Mouse (Mus musculus) stomach, embryonic 16.5 days (tissue): Measurements from ENCODE around the gene Trak1. TPM values are rescaled to one million over a fixed set of nuclear protein-coding genes. Genes with fewer than 3 reads are reported as not detected.

ENCODE experiments used
- ATAC-seq: fragments of 200-750 bp; cut with Nextera tagmentation; 2 replicates; pipeline ENCODE4 v1.8.0; 2017; ENCODE audit warnings: moderate number of reproducible peaks, moderate TSS enrichment; ENCODE audit not compliant: insufficient read depth, low FRiP score
- H3K27ac ChIP-seq: fragments of 300-500 bp; sonication (generic); 2 replicates; pipeline ENCODE4 v1.5.1; 2014; ENCODE audit warnings: low read length
- H3K27me3 ChIP-seq: fragments of 300-500 bp; sonication (generic); 2 replicates; pipeline ENCODE4 v1.6.1; 2014; ENCODE audit warnings: low read length, control low read depth, mixed read lengths; ENCODE audit not compliant: control insufficient read depth, insufficient read depth
- H3K36me3 ChIP-seq: fragments of 300-500 bp; sonication (generic); 2 replicates; pipeline ENCODE4 v1.6.1; 2014; ENCODE audit warnings: low read length; ENCODE audit not compliant: control insufficient read depth, insufficient read depth
- H3K4me1 ChIP-seq: fragments of 300-500 bp; sonication (generic); 2 replicates; pipeline ENCODE4 v1.6.1; 2014; ENCODE audit warnings: low read length, control low read depth, mixed read lengths; ENCODE audit not compliant: control insufficient read depth, insufficient read depth
- H3K4me2 ChIP-seq: fragments of 300-500 bp; sonication (generic); 2 replicates; pipeline ENCODE4 v1.6.1; 2014; ENCODE audit warnings: low read depth, low read length, mixed read lengths
- H3K4me3 ChIP-seq: fragments of 300-500 bp; sonication (generic); replicated peaks from 2 replicates; pipeline ENCODE4 v1.5.1; 2014; ENCODE audit warnings: mild to moderate bottlenecking, low read length
- H3K9ac ChIP-seq: fragments of 300-500 bp; sonication (generic); 2 replicates; pipeline ENCODE4 v1.6.1; 2014; ENCODE audit warnings: low read length
- H3K9me3 ChIP-seq: fragments of 300-500 bp; sonication (generic); replicated peaks from 2 replicates; pipeline ENCODE4 v1.6.1; 2016; ENCODE audit warnings: low read length, control low read depth; ENCODE audit not compliant: control insufficient read depth
- WGBS: fragments of 180-500 bp; shearing (Covaris S2); extraction: QIAGEN DNeasy Blood & Tissue Kit; methylation state at CpG from one replicate; pipeline ENCODE4 v1.1.7; 2014; 5-methylcytosine and 5-hydroxymethylcytosine counted together
- polyA plus RNA-seq: library from polyadenylated mRNA; unstranded; fragments of >200 nt; fragmentation: Nextera tagmentation; extraction: Ambion mirVana; gene quantifications from 2 replicates; pipeline ENCODE4 v1.2.1, GENCODE M21; 2015

Trak1 gene
- polyA plus RNA-seq, 1 experiment from 2014 or later = 24.1 TPM

GRCm38 (mm10) chr9:121416872-121417637 lies 119.8 kb downstream of the Trak1 start:
- 0 out of 2 replicates have a peak overlapping the region, but pooled peaks have one; percentile 29 for H3K27ac ChIP-seq
- H3K36me3 ChIP-seq = peaks cover 3% of the 10 kb centered on the region; the same call in 1 of the 2 replicates
- H3K9me3 ChIP-seq = no peaks in the 10 kb centered on the region
- 70% methylated on average over 7 of the region's 7 CpGs for WGBS
- H3K27me3 ChIP-seq = no peaks in the 10 kb centered on the region
- no peak for ATAC-seq
- no peak overlapping the region for H3K9ac ChIP-seq
- H3K4me3 ChIP-seq = peak overlapping the region; percentile 41; the same call in 1 of the 2 replicates
- H3K4me1 ChIP-seq = peaks cover 4% of the 10 kb centered on the region; the same call in 1 of the 2 replicates
- H3K4me2 ChIP-seq = peak overlapping the region; percentile 28; the same call in 1 of the 2 replicates

- Histone ChIP-seq H3K27ac (peak overlapping the region; percentile 31; the same call in 1 of the 2 replicates), H3K4me2 (no peak overlapping the region), H3K4me3 (no peak overlapping the region), H3K4me1 (peaks cover 19% of the 10 kb centered on the region; the same call in 1 of the 2 replicates), H3K9ac (no peak overlapping the region), H3K9me3 (no peaks in the 10 kb centered on the region), H3K36me3 (no peaks in the 10 kb centered on the region), H3K27me3 (no peaks in the 10 kb centered on the region)
- WGBS = 87% methylated on average over 3 of the region's 3 CpGs
- ATAC-seq = no peak
These were observed 121.7 kb downstream of the Trak1 start for GRCm38 (mm10) chr9:121419011-121419410.

GRCm38 (mm10) chr9:121419573-121419972 lies 122.3 kb downstream of the Trak1 start:
- Histone ChIP-seq H3K4me1 (peaks cover 19% of the 10 kb centered on the region; the same call in 1 of the 2 replicates), H3K27me3 (no peaks in the 10 kb centered on the region), H3K4me2 (no peak overlapping the region), H3K4me3 (no peak overlapping the region), H3K36me3 (no peaks in the 10 kb centered on the region), H3K27ac (peak overlapping the region; percentile 22; the same call in 1 of the 2 replicates), H3K9me3 (no peaks in the 10 kb centered on the region), H3K9ac (no peak overlapping the region)
- no peak for ATAC-seq
- 55% methylated on average over 7 of the region's 7 CpGs for WGBS

- no peak overlapping the region for H3K9ac ChIP-seq
- no peak overlapping the region for H3K4me2 ChIP-seq
- WGBS = 73% methylated on average over 6 of the region's 6 CpGs
- H3K27me3 ChIP-seq = no peaks in the 10 kb centered on the region
- H3K9me3 ChIP-seq = no peaks in the 10 kb centered on the region
- no peak overlapping the region for H3K4me3 ChIP-seq
- ATAC-seq = peak; percentile 44; the same call in 1 of the 2 replicates
- H3K27ac ChIP-seq = peak overlapping the region; percentile 61
- peaks cover 19% of the 10 kb centered on the region; the same call in 1 of the 2 replicates for H3K4me1 ChIP-seq
- no peaks in the 10 kb centered on the region for H3K36me3 ChIP-seq
These were observed 123.5 kb downstream of the Trak1 start for GRCm38 (mm10) chr9:121420817-121421216.

- ATAC-seq = peak; percentile 71; the same call in 1 of the 2 replicates
- 36% methylated on average over 5 of the region's 5 CpGs for WGBS
- peak overlapping the region; percentile 88 for H3K27ac ChIP-seq
These were observed 125.1 kb downstream of the Trak1 start for GRCm38 (mm10) chr9:121422402-121422801.

GRCm38 (mm10) chr9:121423621-121424020 lies 126.3 kb downstream of the Trak1 start:
- no peaks in the 10 kb centered on the region for H3K9me3 ChIP-seq
- peaks cover 19% of the 10 kb centered on the region; the same call in 1 of the 2 replicates for H3K4me1 ChIP-seq
- no peak overlapping the region for H3K4me3 ChIP-seq
- WGBS = 73% methylated on average over 6 of the region's 6 CpGs
- no peak overlapping the region for H3K9ac ChIP-seq
- peak overlapping the region; percentile 88; the same call in 1 of the 2 replicates for H3K27ac ChIP-seq
- H3K27me3 ChIP-seq = no peaks in the 10 kb centered on the region
- no peak for ATAC-seq
- no peaks in the 10 kb centered on the region for H3K36me3 ChIP-seq
- no peak overlapping the region for H3K4me2 ChIP-seq

More at GRCm38 (mm10) chr9:121422402-121422801, 125.1 kb downstream of the Trak1 start:
- Histone ChIP-seq H3K27me3 (no peaks in the 10 kb centered on the region), H3K4me3 (no peak overlapping the region), H3K9ac (no peak overlapping the region), H3K4me2 (peak overlapping the region; percentile 6; the same call in 1 of the 2 replicates), H3K9me3 (no peaks in the 10 kb centered on the region), H3K36me3 (no peaks in the 10 kb centered on the region), H3K4me1 (peaks cover 19% of the 10 kb centered on the region; the same call in 1 of the 2 replicates)

- H3K36me3 ChIP-seq = no peaks in the 10 kb centered on the region
- H3K4me3 ChIP-seq = no peak overlapping the region
- ATAC-seq = no peak
- H3K27me3 ChIP-seq = no peaks in the 10 kb centered on the region
- H3K27ac ChIP-seq = peak overlapping the region; percentile 88
- H3K9ac ChIP-seq = no peak overlapping the region
- H3K4me1 ChIP-seq = peaks cover 19% of the 10 kb centered on the region; the same call in 1 of the 2 replicates
- H3K9me3 ChIP-seq = no peaks in the 10 kb centered on the region
- H3K4me2 ChIP-seq = no peak overlapping the region
- WGBS = 74% methylated on average over 16 of the region's 16 CpGs
These were observed 127.2 kb downstream of the Trak1 start for GRCm38 (mm10) chr9:121424281-121425164.

- H3K4me3 ChIP-seq = no peak overlapping the region
- whole genome bisulfite sequencing = 79% methylated on average over 3 of the region's 3 CpGs
- peak; percentile 61 for ATAC-seq
These were observed 129.1 kb downstream of the Trak1 start for GRCm38 (mm10) chr9:121426451-121426850.

More at GRCm38 (mm10) chr9:121426451-121426850, 129.1 kb downstream of the Trak1 start:
- Histone ChIP-seq H3K4me1 (peaks cover 25% of the 10 kb centered on the region; the same call in 1 of the 2 replicates), H3K4me2 (no peak overlapping the region), H3K9ac (no peak overlapping the region), H3K27ac (no peak overlapping the region), H3K9me3 (no peaks in the 10 kb centered on the region), H3K36me3 (no peaks in the 10 kb centered on the region), H3K27me3 (no peaks in the 10 kb centered on the region)
